Mouse (Mus musculus) CH12.LX (cell line): ENCODE results near the gene Scd4.

Source experiments
- CHD1 ChIP-seq: IDR thresholded peaks from 2 replicates; pipeline ENCODE4 v1.6.1; 2012; ENCODE audit warnings: low read depth, low read length, improper control_type of control experiment, inconsistent platforms
- CHD2 ChIP-seq: IDR thresholded peaks from 2 replicates; pipeline ENCODE4 v1.6.1; 2011; ENCODE audit warnings: low read length, improper control_type of control experiment
- CTCF ChIP-seq, 2 experiments: IDR thresholded peaks in 1 of 2; conservative IDR thresholded peaks in 1 of 2; 2 replicates each; pipeline ENCODE4 v1.5.1; 2011 to 2012; ENCODE audit warnings: low read depth in 2 of 2, low read length in 2 of 2, improper control_type of control experiment in 1 of 2, inconsistent platforms in 1 of 2, mild to moderate bottlenecking in 1 of 2, moderate library complexity in 1 of 2
- E2F4 ChIP-seq: IDR thresholded peaks from 2 replicates; pipeline ENCODE4 v1.6.1; 2011; ENCODE audit warnings: low read depth, low read length, improper control_type of control experiment; ENCODE audit not compliant: insufficient replicate concordance
- EP300 ChIP-seq: IDR thresholded peaks from 2 replicates; pipeline ENCODE4 v1.6.1; 2011; ENCODE audit warnings: low read length, improper control_type of control experiment
- MAFK ChIP-seq: IDR thresholded peaks from 2 replicates; pipeline ENCODE4 v1.6.1; 2011; ENCODE audit warnings: low read length, improper control_type of control experiment; ENCODE audit not compliant: insufficient replicate concordance
- MAX ChIP-seq: IDR thresholded peaks from 2 replicates; pipeline ENCODE4 v1.6.1; 2011; ENCODE audit warnings: low read length, improper control_type of control experiment
- NELFE ChIP-seq: IDR thresholded peaks from 2 replicates; pipeline ENCODE4 v1.6.1; 2011; ENCODE audit warnings: low read depth, low read length, improper control_type of control experiment
- POLR2A ChIP-seq: IDR thresholded peaks from 2 replicates; pipeline ENCODE4 v1.6.1; 2011; ENCODE audit warnings: low read depth, mild to moderate bottlenecking, improper control_type of control experiment, low read length
- POLR2AphosphoS2 ChIP-seq: IDR thresholded peaks from 2 replicates; pipeline ENCODE4 v1.6.1; 2011; ENCODE audit warnings: low read depth, low read length, improper control_type of control experiment
- RCOR1 ChIP-seq: conservative IDR thresholded peaks from 2 replicates; pipeline ENCODE4 v1.6.1; 2012; ENCODE audit warnings: low read depth, mild to moderate bottlenecking, inconsistent platforms, low read length, improper control_type of control experiment
- SMC3 ChIP-seq: IDR thresholded peaks from 2 replicates; pipeline ENCODE4 v1.6.1; 2011; ENCODE audit warnings: low read depth, low read length, improper control_type of control experiment
- ZKSCAN1 ChIP-seq: IDR thresholded peaks from 2 replicates; pipeline ENCODE4 v1.6.1; 2012; ENCODE audit warnings: low read depth, inconsistent platforms, low read length, improper control_type of control experiment, borderline replicate concordance
- ZMIZ1 ChIP-seq: IDR thresholded peaks from 2 replicates; pipeline ENCODE4 v1.6.1; 2012; ENCODE audit warnings: low read depth, mild to moderate bottlenecking, inconsistent platforms, low read length, improper control_type of control experiment

GRCm38 (mm10) chr19:44301671-44302305 lies 31.1 kb upstream of the Scd4 start:
- TF ChIP-seq EP300: no peak
- TF ChIP-seq POLR2A: no peak
- no peak for TF ChIP-seq NELFE
- TF ChIP-seq MAFK: no peak
- no peak for TF ChIP-seq CTCF (conservative IDR thresholded peaks at IDR 0.05 in 1 of 2, IDR thresholded peaks at IDR 0.05 in 1 of 2; ENCODE audit: low read depth in 2 of 2, low read length in 2 of 2)
- TF ChIP-seq POLR2AphosphoS2: no peak
- no peak for TF ChIP-seq SMC3
- no peak for TF ChIP-seq MAX
- TF ChIP-seq RCOR1: no peak
- no peak for TF ChIP-seq CHD2
- no peak for TF ChIP-seq ZMIZ1
- TF ChIP-seq CHD1: no peak
- TF ChIP-seq ZKSCAN1: no peak
- no peak for TF ChIP-seq E2F4
